Mouse (Mus musculus) hindlimb bud, embryonic 11.5 days (tissue): ENCODE measurements at regions not wholly inside any gene's neighbourhood (a gene's known extent, or its start where the extent isn't known, plus 50 kb on each side); places are given as distances from the start of the nearest gene placed in this dataset.

Source experiments
- DNase-seq: peaks from one replicate; pipeline ENCODE4 v3.0.0-alpha.2; 2012; ENCODE audit warnings: low read depth, low spot score; ENCODE audit errors: extremely low spot score

DNA sequence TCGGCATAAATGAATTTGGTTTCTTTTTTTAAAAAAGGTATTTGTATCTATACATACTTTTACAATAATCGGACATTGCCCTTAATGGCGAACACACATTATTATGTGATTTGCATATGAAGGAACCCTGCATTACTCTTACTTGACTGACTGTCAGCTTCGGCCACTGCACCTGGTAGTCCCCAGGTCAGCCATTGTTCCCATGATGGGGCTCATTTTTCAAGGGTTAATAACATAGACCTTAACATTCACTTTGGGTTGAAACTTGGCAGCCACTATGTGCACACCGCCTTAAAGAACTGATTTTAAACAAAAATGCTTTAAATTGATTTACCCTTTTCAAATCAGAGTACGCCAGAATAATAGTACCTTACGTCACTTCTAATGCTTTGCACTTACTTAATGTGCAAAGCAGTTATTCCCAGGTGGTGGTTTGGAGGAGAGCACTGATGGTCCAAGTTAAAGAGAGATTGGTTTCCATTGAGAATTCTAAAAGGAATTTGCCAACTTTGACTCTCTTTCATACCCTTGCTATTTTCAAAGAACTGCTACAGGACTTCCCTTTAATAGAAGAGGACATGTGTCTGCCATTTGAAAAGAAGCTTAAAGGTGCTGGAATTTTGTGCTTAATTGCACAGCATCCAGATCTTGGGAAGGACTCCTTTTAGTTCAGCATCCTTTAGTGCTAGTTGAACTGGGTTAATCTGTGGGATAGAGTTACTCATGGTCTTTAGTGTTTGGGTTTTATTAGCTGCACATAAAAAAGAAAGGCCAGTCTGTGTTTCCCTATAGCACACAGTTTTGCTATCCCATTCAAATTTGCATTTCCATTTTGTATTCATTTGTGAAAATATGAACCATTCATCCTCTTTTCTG, 95.0 kb upstream of the Pkn2 start:
- DNase-seq = no peak

DNA sequence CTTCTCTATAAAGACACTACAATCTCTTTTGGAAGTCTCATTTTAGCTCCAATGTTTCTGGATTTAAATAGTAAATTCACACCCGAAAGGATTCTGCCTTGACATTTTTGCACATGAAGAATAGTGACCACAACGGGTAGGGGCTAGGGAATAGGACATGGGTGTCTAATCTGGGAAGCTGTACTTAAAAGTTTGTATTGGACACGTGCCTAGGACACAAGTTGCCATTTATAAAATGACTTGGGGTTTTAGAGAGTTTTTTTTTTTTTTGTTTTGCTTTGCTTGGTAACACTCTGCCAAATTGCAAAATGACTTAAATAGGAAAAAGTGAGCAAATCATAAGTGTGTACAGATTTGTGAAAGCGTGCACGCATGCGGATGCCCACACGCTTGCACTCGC, 93.8 kb upstream of the Pkn2 start:
- DNase-seq = no peak

GRCm38 (mm10) chr3:142969501-142969900, 87.7 kb upstream of the Pkn2 start:
- DNase-seq = no peak

DNA sequence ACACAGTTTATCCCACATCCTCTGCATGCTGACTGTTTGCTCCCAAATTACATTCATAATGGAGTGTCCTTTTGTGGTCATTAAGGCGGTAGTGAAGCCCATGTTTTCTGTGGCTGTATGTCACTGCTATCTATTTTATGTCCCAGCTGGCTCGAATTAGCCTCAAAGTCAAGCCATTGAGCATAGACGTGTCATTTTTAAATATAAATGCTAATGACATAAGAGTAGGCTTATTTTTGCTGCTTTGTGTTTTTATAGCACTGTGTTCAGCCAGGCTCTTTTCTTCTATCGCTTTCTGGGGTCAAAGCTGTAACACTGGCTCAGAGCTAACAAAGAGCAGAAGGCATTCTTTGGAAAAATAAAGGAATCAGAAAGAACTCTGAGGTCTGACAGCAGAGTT, 83.8 kb upstream of the Pkn2 start:
- DNase-seq = no peak

- DNase-seq = no peak
Measured at GRCm38 (mm10) chr3:142963818-142964372, 82.1 kb upstream of the Pkn2 start.

- no peak for DNase-seq
Measured at GRCm38 (mm10) chr3:142957768-142958167, 76.0 kb upstream of the Pkn2 start.

DNA sequence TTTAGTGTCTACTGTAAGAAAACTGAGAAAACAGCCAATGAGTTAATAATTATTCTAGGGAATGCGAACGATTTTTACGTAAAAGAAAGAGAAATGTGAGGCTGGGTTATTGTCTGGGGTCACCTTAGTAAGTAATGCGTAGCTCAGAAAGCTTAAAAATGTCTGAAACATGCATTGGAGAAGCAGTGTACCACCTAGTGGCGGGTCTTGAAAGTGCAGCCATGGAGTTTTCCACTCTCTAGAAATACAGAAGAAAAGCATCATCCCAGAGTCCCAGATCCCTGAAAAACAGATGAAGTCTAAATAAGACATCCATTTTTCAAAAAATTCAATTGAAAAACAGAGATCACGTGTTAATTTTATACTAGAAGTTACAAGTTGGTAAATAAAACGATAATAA, 67.0 kb upstream of the Pkn2 start:
- DNase-seq = peak; percentile 53

- no peak for DNase-seq
Measured at GRCm38 (mm10) chr3:142941319-142942024, 59.7 kb upstream of the Pkn2 start.

- DNase-seq = no peak
Measured at GRCm38 (mm10) chr3:142940874-142941273, 59.1 kb upstream of the Pkn2 start.

DNA sequence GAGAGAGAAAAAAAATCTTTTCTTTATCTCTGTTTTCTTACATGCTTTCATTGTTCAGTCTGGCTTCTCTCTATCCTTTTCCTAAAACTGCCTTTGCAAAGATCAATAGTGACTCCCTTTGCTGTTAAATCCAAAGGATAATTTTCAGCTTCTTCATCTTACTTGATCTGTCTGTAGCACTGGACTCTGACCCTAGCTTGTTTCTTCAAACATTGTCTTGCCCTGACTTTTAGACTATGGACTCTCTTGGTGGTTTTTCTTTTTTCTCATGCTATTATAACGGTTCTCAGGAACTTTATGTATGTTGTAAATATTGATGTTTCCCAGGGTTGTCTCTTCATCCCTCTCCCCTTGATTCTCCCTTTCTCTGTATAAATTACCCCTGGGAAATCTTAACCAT, 58.0 kb upstream of the Pkn2 start:
- DNase-seq = no peak

GRCm38 (mm10) chr3:142935949-142936348, 54.1 kb upstream of the Pkn2 start:
- DNase-seq = no peak

- no peak for DNase-seq
Measured at GRCm38 (mm10) chr3:142934326-142934725, 52.5 kb upstream of the Pkn2 start.

GRCm38 (mm10) chr3:142933684-142934259, 52.0 kb upstream of the Pkn2 start:
- DNase-seq = no peak
